Comparison of ENCODE assay signal across 18 mouse cellular contexts in genomic region chr16:78877941-78878340, GRCm38 (mm10). TPM values are rescaled to one million over a fixed set of nuclear protein-coding genes. Genes with fewer than 3 reads are reported as not detected.
DNase-seq lines count a peak whose midpoint lies in the region; ATAC-seq lines count a peak whose summit lies in the region.
"Had no signal": no experiment of that assay in that cellular context is flagged by ENCODE, and none has a peak within 500 bp of the region (broad histone marks: within the 10 kb centered on the region; RNA-seq: fewer than 3 reads in every experiment).

No protein-coding gene starts in this region.

- H3K27me3 ChIP-seq in midbrain, embryonic 14.5 days (ENCODE audit: control insufficient read depth, insufficient read depth, low read length), result no peaks in the 10 kb centered on the region
- H3K27me3 ChIP-seq in midbrain, embryonic 13.5 days, result no peaks in the 10 kb centered on the region
- H3K27me3 ChIP-seq in heart, embryonic 11.5 days (ENCODE audit: control insufficient read depth, insufficient read depth, low read length), result no peaks in the 10 kb centered on the region
- H3K27me3 ChIP-seq: heart, embryonic 15.5 days; hindbrain, embryonic 12.5 days had no signal

- H3K4me2 ChIP-seq in midbrain, embryonic 14.5 days (ENCODE audit: low read length), result no peak overlapping the region
- no peak overlapping the region for H3K4me2 ChIP-seq in midbrain, embryonic 13.5 days (replicated peaks)
- H3K4me2 ChIP-seq in heart, embryonic 11.5 days, result no peak overlapping the region
- H3K4me2 ChIP-seq: heart, embryonic 15.5 days; hindbrain, embryonic 12.5 days had no signal

- H3K4me1 ChIP-seq in midbrain, embryonic 14.5 days (ENCODE audit: control insufficient read depth, insufficient read depth, low read length), result no peaks in the 10 kb centered on the region
- H3K4me1 ChIP-seq in midbrain, embryonic 13.5 days (replicated peaks), result no peaks in the 10 kb centered on the region
- no peaks in the 10 kb centered on the region for H3K4me1 ChIP-seq in heart, embryonic 11.5 days (ENCODE audit: control insufficient read depth, insufficient read depth, low read length)
- H3K4me1 ChIP-seq: heart, embryonic 15.5 days; hindbrain, embryonic 12.5 days had no signal

- H3K9me3 ChIP-seq in midbrain, embryonic 14.5 days (ENCODE audit: control insufficient read depth, low read length), result no peaks in the 10 kb centered on the region
- no peaks in the 10 kb centered on the region for H3K9me3 ChIP-seq in midbrain, embryonic 13.5 days
- H3K9me3 ChIP-seq in heart, embryonic 11.5 days (replicated peaks; ENCODE audit: control insufficient read depth, low read length), result no peaks in the 10 kb centered on the region
- H3K9me3 ChIP-seq: heart, embryonic 15.5 days; hindbrain, embryonic 12.5 days had no signal

- H3K36me3 ChIP-seq in midbrain, embryonic 14.5 days (ENCODE audit: control insufficient read depth, insufficient read depth, low read length), result no peaks in the 10 kb centered on the region
- H3K36me3 ChIP-seq in midbrain, embryonic 13.5 days, result no peaks in the 10 kb centered on the region
- H3K36me3 ChIP-seq in heart, embryonic 11.5 days (ENCODE audit: control insufficient read depth, insufficient read depth, low read length), result no peaks in the 10 kb centered on the region
- H3K36me3 ChIP-seq: heart, embryonic 15.5 days; hindbrain, embryonic 12.5 days had no signal

- WGBS in midbrain, embryonic 14.5 days, result 81% methylated on average over 1 of the region's 1 CpGs
- 88% methylated on average over 1 of the region's 1 CpGs for WGBS in midbrain, embryonic 13.5 days
- 74% methylated on average over 1 of the region's 1 CpGs for WGBS in heart, embryonic 11.5 days (ENCODE audit: insufficient replicate concordance)

- ATAC-seq in midbrain, embryonic 14.5 days (ENCODE audit: low FRiP score, low TSS enrichment), result no peak
- no peak for ATAC-seq in midbrain, embryonic 13.5 days
- no peak for ATAC-seq in heart, embryonic 11.5 days (replicated peaks; ENCODE audit: insufficient number of reproducible peaks, low FRiP score, low TSS enrichment)
- ATAC-seq: forebrain, postnatal 0 days; intestine, postnatal 0 days had no signal

- no peak overlapping the region for H3K27ac ChIP-seq in midbrain, embryonic 14.5 days (replicated peaks; ENCODE audit: low read depth, low read length)
- H3K27ac ChIP-seq in midbrain, embryonic 13.5 days, result no peak overlapping the region
- no peak overlapping the region for H3K27ac ChIP-seq in heart, embryonic 11.5 days (ENCODE audit: low read depth, low read length)
- H3K27ac ChIP-seq: heart, embryonic 15.5 days; hindbrain, embryonic 12.5 days; macrophage had no signal

- no peak overlapping the region for H3K9ac ChIP-seq in midbrain, embryonic 14.5 days (replicated peaks; ENCODE audit: low read length)
- H3K9ac ChIP-seq in midbrain, embryonic 13.5 days (replicated peaks), result no peak overlapping the region
- H3K9ac ChIP-seq in heart, embryonic 11.5 days (ENCODE audit: low read depth, low read length), result no peak overlapping the region
- H3K9ac ChIP-seq: forebrain, postnatal 0 days; heart, embryonic 15.5 days; hindbrain, embryonic 12.5 days had no signal

- peak; percentile 9 for DNase-seq in midbrain, embryonic 14.5 days
- DNase-seq in ZHBTc4 (ENCODE audit: low read depth, low spot score), result peak; percentile 45
- DNase-seq in fat pad, adult 2 months (ENCODE audit: extremely low read depth, low read depth, low spot score), result peak; percentile 2
- DNase-seq in lung, postnatal 14 days, result no peak
- no peak for DNase-seq in heart, adult 18-20 months
- DNase-seq: cerebellum, postnatal 25 days; forebrain, postnatal 0 days; gastrocnemius, postnatal 25 days; kidney, postnatal 10 days; left cerebral cortex, postnatal 4 days; retina, postnatal 1 day had no signal

- no peak overlapping the region for H3K4me3 ChIP-seq in midbrain, embryonic 14.5 days (replicated peaks; ENCODE audit: low read depth, low read length)
- H3K4me3 ChIP-seq in midbrain, embryonic 13.5 days (replicated peaks), result no peak overlapping the region
- H3K4me3 ChIP-seq in heart, embryonic 11.5 days (ENCODE audit: low read depth, low read length), result no peak overlapping the region
- H3K4me3 ChIP-seq: heart, embryonic 15.5 days; hindbrain, embryonic 12.5 days had no signal

RNA-seq across cellular contexts. Expression of gene Chodl, which starts 52.8 kb away (rescaled TPM):
- polyA plus RNA-seq in midbrain, embryonic 14.5 days (2014; fragmentation: Nextera tagmentation; extraction: Ambion mirVana), result 5.8 and 6.3 TPM in 2 replicates
- 3.1 and 3.4 TPM in 2 replicates for polyA plus RNA-seq in midbrain, embryonic 13.5 days (2015; fragmentation: Nextera tagmentation; extraction: Ambion mirVana)
- total RNA-seq in heart, adult 18-20 months (2021), result under 1 TPM in 1 of 2 experiments, not detected in 1; 0.57 TPM
- 0.25 and 0.52 TPM in 2 replicates for polyA plus RNA-seq in heart, embryonic 11.5 days (2014; fragmentation: Nextera tagmentation; extraction: Ambion mirVana)
- polyA plus RNA-seq: macrophage; spleen, adult 2 months had no signal

Comparison
In these comparisons a context has a peak if more than half of its experiments do, and no peak if none do; other contexts are left out.
1. DNase-seq: peak in midbrain, embryonic 14.5 days (single experiment), ZHBTc4 (single experiment) and fat pad, adult 2 months (single experiment); none in lung, postnatal 14 days (single experiment) and heart, adult 18-20 months (0 of 2).